Mouse (Mus musculus): ENCODE results near the gene Chkb. TPM values are rescaled to one million over a fixed set of nuclear protein-coding genes. Genes with fewer than 3 reads are reported as not detected.

Gene Chkb
- polyA plus RNA-seq, 1 experiment from 2014 or later = 67.6 TPM

DNA sequence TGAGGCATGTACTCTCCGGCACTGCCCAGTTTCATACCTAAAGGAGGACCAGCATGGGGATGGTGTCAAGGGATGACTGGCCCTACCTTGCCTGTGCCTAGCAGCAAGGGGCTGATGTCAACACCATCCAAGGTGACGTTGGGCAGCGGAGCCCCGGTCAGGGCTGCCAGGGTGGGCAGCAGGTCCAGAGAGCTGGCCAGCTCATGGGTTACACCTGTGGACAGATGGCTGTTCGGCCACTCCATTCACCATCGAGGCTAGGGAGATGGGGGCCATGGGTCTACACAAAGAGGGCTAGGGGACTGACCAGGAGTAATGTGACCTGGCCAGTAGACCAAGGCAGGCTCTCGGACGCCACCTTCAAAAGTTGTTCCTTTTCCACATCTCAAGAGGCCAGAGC lies 44.2 kb upstream of the Chkb start:
- Histone ChIP-seq H3K9me3 (replicated peaks; ENCODE audit: control insufficient read depth, low read length) (no peaks in the 10 kb centered on the region), H3K4me1 (ENCODE audit: control insufficient read depth, insufficient read depth, low read length) (peaks cover 9% of the 10 kb centered on the region), H3K4me3 (ENCODE audit: low read depth, low read length) (no peak overlapping the region), H3K9ac (ENCODE audit: low read depth, low read length) (no peak overlapping the region), H3K27ac (ENCODE audit: low read depth, low read length) (no peak overlapping the region), H3K4me2 (no peak overlapping the region), H3K36me3 (ENCODE audit: control insufficient read depth, insufficient read depth, low read length) (no peaks in the 10 kb centered on the region), H3K27me3 (ENCODE audit: control insufficient read depth, insufficient read depth, low read length) (no peaks in the 10 kb centered on the region)
- no peak for ATAC-seq (replicated peaks; ENCODE audit: insufficient number of reproducible peaks, low FRiP score, low TSS enrichment)
- whole genome bisulfite sequencing (ENCODE audit: insufficient replicate concordance) = 92% methylated on average over 8 of the region's 8 CpGs

DNA sequence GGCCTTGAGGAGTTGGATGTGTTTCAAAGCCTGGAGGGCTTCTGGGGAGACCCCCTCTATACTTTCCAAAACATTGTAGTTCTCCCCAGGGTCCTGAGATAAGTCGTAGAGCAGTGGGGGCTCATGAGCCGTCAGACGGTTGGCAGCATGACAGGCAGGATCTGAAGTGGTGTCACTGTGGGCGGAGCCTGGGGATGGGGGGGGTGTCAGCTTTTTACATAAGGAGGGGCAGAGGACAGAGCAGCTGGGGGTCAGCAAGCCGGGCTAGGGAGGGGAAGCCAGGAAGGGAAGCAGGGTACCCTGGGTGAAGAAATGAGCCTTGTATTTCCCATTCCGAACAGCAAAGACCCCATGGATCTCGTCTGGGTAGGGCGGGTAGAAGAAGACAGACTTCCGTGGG lies 43.7 kb upstream of the Chkb start:
- no peak overlapping the region for H3K4me3 ChIP-seq (ENCODE audit: low read depth, low read length)
- 73% methylated on average over 9 of the region's 9 CpGs for WGBS (ENCODE audit: insufficient replicate concordance)

GRCm38 (mm10) chr15:89471476-89471875 lies 41.8 kb upstream of the Chkb start:
- no peak for ATAC-seq (replicated peaks; ENCODE audit: insufficient number of reproducible peaks, low FRiP score, low TSS enrichment)
- Histone ChIP-seq H3K9me3 (replicated peaks; ENCODE audit: control insufficient read depth, low read length) (no peaks in the 10 kb centered on the region), H3K4me2 (no peak overlapping the region), H3K27me3 (ENCODE audit: control insufficient read depth, insufficient read depth, low read length) (no peaks in the 10 kb centered on the region), H3K4me3 (ENCODE audit: low read depth, low read length) (no peak overlapping the region), H3K9ac (ENCODE audit: low read depth, low read length) (no peak overlapping the region), H3K36me3 (ENCODE audit: control insufficient read depth, insufficient read depth, low read length) (no peaks in the 10 kb centered on the region), H3K27ac (ENCODE audit: low read depth, low read length) (no peak overlapping the region), H3K4me1 (ENCODE audit: control insufficient read depth, insufficient read depth, low read length) (peaks cover 4% of the 10 kb centered on the region; the same call in 1 of the 2 replicates)
- 73% methylated on average over 4 of the region's 4 CpGs for WGBS (ENCODE audit: insufficient replicate concordance)

More for the DNA sequence above, 43.7 kb upstream of the Chkb start:
- Histone ChIP-seq H3K27me3 (ENCODE audit: control insufficient read depth, insufficient read depth, low read length) (no peaks in the 10 kb centered on the region), H3K4me2 (no peak overlapping the region), H3K4me1 (ENCODE audit: control insufficient read depth, insufficient read depth, low read length) (peaks cover 9% of the 10 kb centered on the region), H3K36me3 (ENCODE audit: control insufficient read depth, insufficient read depth, low read length) (no peaks in the 10 kb centered on the region), H3K9ac (ENCODE audit: low read depth, low read length) (no peak overlapping the region), H3K27ac (ENCODE audit: low read depth, low read length) (no peak overlapping the region), H3K9me3 (replicated peaks; ENCODE audit: control insufficient read depth, low read length) (no peaks in the 10 kb centered on the region)
- no peak for ATAC-seq (replicated peaks; ENCODE audit: insufficient number of reproducible peaks, low FRiP score, low TSS enrichment)

DNA sequence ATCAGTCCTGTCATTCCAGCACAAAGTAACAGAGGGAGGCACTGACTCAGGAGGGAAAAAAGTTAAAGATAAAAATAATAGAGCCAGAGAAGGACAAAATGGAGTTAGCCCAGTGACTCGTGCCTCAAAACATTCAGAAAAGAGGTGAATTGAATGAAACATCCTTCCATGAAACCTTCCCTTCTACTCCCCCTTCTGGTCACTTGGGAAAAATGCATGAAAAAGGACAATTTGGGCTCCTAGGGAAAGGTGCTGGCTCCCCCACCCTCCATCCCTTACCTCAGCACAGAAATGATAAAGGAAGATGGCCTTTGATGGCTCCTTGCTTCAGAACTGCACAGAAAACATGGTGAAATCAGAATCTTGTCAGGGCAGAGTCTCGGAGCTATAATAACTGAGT lies 38.9 kb upstream of the Chkb start:
- Histone ChIP-seq H3K9me3 (replicated peaks; ENCODE audit: control insufficient read depth, low read length) (no peaks in the 10 kb centered on the region), H3K4me2 (no peak overlapping the region), H3K9ac (ENCODE audit: low read depth, low read length) (no peak overlapping the region), H3K4me3 (ENCODE audit: low read depth, low read length) (no peak overlapping the region), H3K27ac (ENCODE audit: low read depth, low read length) (no peak overlapping the region), H3K36me3 (ENCODE audit: control insufficient read depth, insufficient read depth, low read length) (no peaks in the 10 kb centered on the region), H3K27me3 (ENCODE audit: control insufficient read depth, insufficient read depth, low read length) (no peaks in the 10 kb centered on the region), H3K4me1 (ENCODE audit: control insufficient read depth, insufficient read depth, low read length) (no peaks in the 10 kb centered on the region)
- ATAC-seq (replicated peaks; ENCODE audit: insufficient number of reproducible peaks, low FRiP score, low TSS enrichment) = no peak
- 23% methylated on average over 2 of the region's 2 CpGs for WGBS (ENCODE audit: insufficient replicate concordance)

DNA sequence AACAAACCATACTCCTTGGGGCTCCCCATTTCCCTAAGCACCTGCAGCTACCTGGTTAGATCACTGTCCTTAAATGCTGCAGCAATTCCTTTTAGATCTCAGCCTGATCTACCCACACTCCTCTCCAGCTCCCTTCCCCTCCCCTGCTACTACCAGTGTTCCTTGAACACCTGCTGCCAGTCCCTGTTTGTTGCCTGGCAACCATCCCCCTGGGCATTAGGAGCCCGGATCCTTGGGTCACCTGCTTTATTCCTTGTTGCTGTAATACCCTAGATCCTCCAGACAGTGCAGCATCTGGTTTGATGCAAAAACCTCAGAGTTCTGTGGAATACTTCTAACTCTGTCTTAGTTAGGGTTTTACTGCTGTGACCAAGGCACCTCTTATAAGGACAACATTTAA lies 35.3 kb upstream of the Chkb start:
- 10% methylated on average over 1 of the region's 1 CpGs for WGBS (ENCODE audit: insufficient replicate concordance)
- H3K9ac ChIP-seq (ENCODE audit: low read depth, low read length) = no peak overlapping the region
- no peaks in the 10 kb centered on the region for H3K9me3 ChIP-seq (replicated peaks; ENCODE audit: control insufficient read depth, low read length)
- H3K4me2 ChIP-seq = no peak overlapping the region
- H3K4me3 ChIP-seq (ENCODE audit: low read depth, low read length) = no peak overlapping the region
- H3K4me1 ChIP-seq (ENCODE audit: control insufficient read depth, insufficient read depth, low read length) = no peaks in the 10 kb centered on the region
- no peak for ATAC-seq (replicated peaks; ENCODE audit: insufficient number of reproducible peaks, low FRiP score, low TSS enrichment)
- peaks cover 9% of the 10 kb centered on the region for H3K27me3 ChIP-seq (ENCODE audit: control insufficient read depth, insufficient read depth, low read length)
- H3K36me3 ChIP-seq (ENCODE audit: control insufficient read depth, insufficient read depth, low read length) = no peaks in the 10 kb centered on the region
- H3K27ac ChIP-seq (ENCODE audit: low read depth, low read length) = no peak overlapping the region

DNA sequence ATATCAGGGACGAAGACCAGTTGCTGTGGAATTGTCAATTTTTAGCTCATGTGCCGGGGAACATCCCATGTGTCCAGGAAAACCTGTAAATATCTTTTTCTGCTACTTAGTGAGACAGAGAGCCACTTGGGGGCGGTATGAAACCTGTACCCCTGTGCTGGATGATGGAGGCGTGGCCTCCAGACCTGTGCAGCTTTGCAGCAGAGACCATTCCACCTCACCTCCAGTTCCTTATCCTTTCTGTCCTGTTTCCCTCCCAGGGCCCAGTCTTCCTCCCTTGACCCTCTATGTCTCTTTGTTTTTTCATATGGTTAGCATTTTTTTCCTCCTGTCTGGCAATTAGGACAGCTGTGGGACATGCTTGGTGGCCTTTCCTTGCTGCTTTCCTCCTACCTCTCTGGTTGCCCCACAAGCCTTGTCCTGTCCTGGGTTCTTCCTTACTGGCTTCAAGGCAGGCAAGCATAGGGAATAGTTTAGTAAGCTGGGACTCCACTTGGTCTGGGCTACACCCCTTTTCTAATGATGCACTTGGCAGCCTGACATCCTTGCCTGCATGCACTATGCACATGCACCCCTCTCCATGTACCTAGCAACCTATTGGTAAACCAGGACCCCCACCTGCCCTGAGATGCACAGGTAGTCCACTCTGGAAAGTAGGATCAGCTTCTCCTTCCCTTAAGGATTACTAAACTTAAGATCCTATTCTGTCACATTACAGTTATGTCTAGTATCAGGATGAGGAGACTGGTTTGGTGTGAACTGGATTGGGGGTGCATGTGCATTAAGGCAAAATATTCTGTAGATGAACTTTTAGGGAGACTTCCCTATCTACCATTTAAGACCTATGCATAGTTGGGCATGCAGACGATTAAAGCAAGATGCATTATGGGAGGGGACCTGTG lies 33.9 kb upstream of the Chkb start:
- H3K4me1 ChIP-seq (ENCODE audit: control insufficient read depth, insufficient read depth, low read length) = no peaks in the 10 kb centered on the region
- H3K36me3 ChIP-seq (ENCODE audit: control insufficient read depth, insufficient read depth, low read length) = no peaks in the 10 kb centered on the region
- H3K4me3 ChIP-seq (ENCODE audit: low read depth, low read length) = no peak overlapping the region
- WGBS (ENCODE audit: insufficient replicate concordance) = 45% methylated on average over 5 of the region's 5 CpGs
- peaks cover 12% of the 10 kb centered on the region for H3K27me3 ChIP-seq (ENCODE audit: control insufficient read depth, insufficient read depth, low read length)
- H3K4me2 ChIP-seq = no peak overlapping the region
- no peak overlapping the region for H3K9ac ChIP-seq (ENCODE audit: low read depth, low read length)
- no peak for ATAC-seq (replicated peaks; ENCODE audit: insufficient number of reproducible peaks, low FRiP score, low TSS enrichment)
- H3K27ac ChIP-seq (ENCODE audit: low read depth, low read length) = no peak overlapping the region
- no peaks in the 10 kb centered on the region for H3K9me3 ChIP-seq (replicated peaks; ENCODE audit: control insufficient read depth, low read length)

- no peaks in the 10 kb centered on the region for H3K36me3 ChIP-seq (ENCODE audit: control insufficient read depth, insufficient read depth, low read length)
- no peak overlapping the region for H3K9ac ChIP-seq (ENCODE audit: low read depth, low read length)
- H3K27me3 ChIP-seq (ENCODE audit: control insufficient read depth, insufficient read depth, low read length) = peaks cover 22% of the 10 kb centered on the region
- no peak overlapping the region for H3K4me2 ChIP-seq
- no peaks in the 10 kb centered on the region for H3K9me3 ChIP-seq (replicated peaks; ENCODE audit: control insufficient read depth, low read length)
- H3K4me1 ChIP-seq (ENCODE audit: control insufficient read depth, insufficient read depth, low read length) = no peaks in the 10 kb centered on the region
- no peak for ATAC-seq (replicated peaks; ENCODE audit: insufficient number of reproducible peaks, low FRiP score, low TSS enrichment)
- 60% methylated on average over 7 of the region's 7 CpGs for WGBS (ENCODE audit: insufficient replicate concordance)
- no peak overlapping the region for H3K4me3 ChIP-seq (ENCODE audit: low read depth, low read length)
- H3K27ac ChIP-seq (ENCODE audit: low read depth, low read length) = no peak overlapping the region
These were observed 32.5 kb upstream of the Chkb start for GRCm38 (mm10) chr15:89462176-89462575.

DNA sequence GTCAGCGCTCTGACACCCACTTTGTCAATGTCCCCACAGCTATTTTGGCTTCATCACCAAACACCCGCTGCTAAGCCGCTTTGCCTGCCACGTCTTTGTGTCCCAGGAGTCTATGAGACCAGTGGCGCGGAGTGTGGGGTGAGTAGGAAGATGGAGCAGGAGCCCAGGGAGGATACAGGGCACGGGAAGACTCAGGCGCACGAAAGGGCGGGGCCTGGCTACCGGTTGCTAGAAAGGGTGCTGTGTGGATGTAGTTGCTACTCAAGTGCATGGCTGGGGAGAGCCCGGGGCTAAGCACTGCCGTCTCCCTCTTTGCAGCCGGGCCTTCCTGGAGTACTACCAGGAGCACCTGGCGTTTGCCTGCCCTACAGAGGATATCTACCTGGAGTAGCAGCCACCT lies 31.6 kb upstream of the Chkb start:
- Histone ChIP-seq H3K4me2 (no peak overlapping the region), H3K9me3 (replicated peaks; ENCODE audit: control insufficient read depth, low read length) (no peaks in the 10 kb centered on the region), H3K27me3 (ENCODE audit: control insufficient read depth, insufficient read depth, low read length) (peaks cover 30% of the 10 kb centered on the region), H3K9ac (ENCODE audit: low read depth, low read length) (no peak overlapping the region), H3K36me3 (ENCODE audit: control insufficient read depth, insufficient read depth, low read length) (no peaks in the 10 kb centered on the region), H3K4me3 (ENCODE audit: low read depth, low read length) (no peak overlapping the region), H3K27ac (ENCODE audit: low read depth, low read length) (no peak overlapping the region), H3K4me1 (ENCODE audit: control insufficient read depth, insufficient read depth, low read length) (no peaks in the 10 kb centered on the region)
- 68% methylated on average over 15 of the region's 15 CpGs for WGBS (ENCODE audit: insufficient replicate concordance)
- no peak for ATAC-seq (replicated peaks; ENCODE audit: insufficient number of reproducible peaks, low FRiP score, low TSS enrichment)

GRCm38 (mm10) chr15:89460298-89460697 lies 30.6 kb upstream of the Chkb start:
- H3K4me1 ChIP-seq (ENCODE audit: control insufficient read depth, insufficient read depth, low read length) = no peaks in the 10 kb centered on the region
- no peaks in the 10 kb centered on the region for H3K36me3 ChIP-seq (ENCODE audit: control insufficient read depth, insufficient read depth, low read length)
- no peak overlapping the region for H3K9ac ChIP-seq (ENCODE audit: low read depth, low read length)
- no peak overlapping the region for H3K27ac ChIP-seq (ENCODE audit: low read depth, low read length)
- H3K4me3 ChIP-seq (ENCODE audit: low read depth, low read length) = no peak overlapping the region
- peaks cover 37% of the 10 kb centered on the region for H3K27me3 ChIP-seq (ENCODE audit: control insufficient read depth, insufficient read depth, low read length)
- no peak overlapping the region for H3K4me2 ChIP-seq
- H3K9me3 ChIP-seq (replicated peaks; ENCODE audit: control insufficient read depth, low read length) = no peaks in the 10 kb centered on the region
- whole genome bisulfite sequencing (ENCODE audit: insufficient replicate concordance) = 50% methylated on average over 10 of the region's 10 CpGs
- ATAC-seq (replicated peaks; ENCODE audit: insufficient number of reproducible peaks, low FRiP score, low TSS enrichment) = no peak

Measured in heart, embryonic 11.5 days (tissue).